Mouse (Mus musculus) embryonic fibroblast, embryonic 13.5 days (primary cell): ENCODE results near the gene Gtpbp8.

Experiments
- CTCF ChIP-seq: IDR thresholded peaks from 2 replicates; pipeline ENCODE4 v1.5.1; 2011; ENCODE audit warnings: mild to moderate bottlenecking, control low read depth, low read length, moderate library complexity, borderline replicate concordance; ENCODE audit not compliant: insufficient read depth
- POLR2A ChIP-seq: IDR thresholded peaks from 2 replicates; pipeline ENCODE4 v1.6.1; 2011; ENCODE audit warnings: low read depth, mild to moderate bottlenecking, control low read depth, low read length, moderate library complexity

- TF ChIP-seq CTCF = no peak
- no peak for TF ChIP-seq POLR2A
These were observed 21.8 kb upstream of the Gtpbp8 start for GRCm38 (mm10) chr16:44767967-44768366.
